Mouse (Mus musculus) heart, adult 8-10 months (tissue): ENCODE measurements around the gene Zfhx3. TPM values are rescaled to one million over a fixed set of nuclear protein-coding genes. Genes with fewer than 3 reads are reported as not detected.

Source experiments
- DNase-seq: peaks from one replicate; pipeline ENCODE4 v3.0.0; 2022; ENCODE audit warnings: low spot score
- total RNA-seq, 4 experiments: library from RNA; stranded (reverse); gene quantifications; 2 replicates each; pipeline ENCODE4 v1.2.4; 2022

Zfhx3 gene
- total RNA-seq, 4 experiments from 2014 or later, result 7.7 to 8.0 (median 7.8) TPM

DNA sequence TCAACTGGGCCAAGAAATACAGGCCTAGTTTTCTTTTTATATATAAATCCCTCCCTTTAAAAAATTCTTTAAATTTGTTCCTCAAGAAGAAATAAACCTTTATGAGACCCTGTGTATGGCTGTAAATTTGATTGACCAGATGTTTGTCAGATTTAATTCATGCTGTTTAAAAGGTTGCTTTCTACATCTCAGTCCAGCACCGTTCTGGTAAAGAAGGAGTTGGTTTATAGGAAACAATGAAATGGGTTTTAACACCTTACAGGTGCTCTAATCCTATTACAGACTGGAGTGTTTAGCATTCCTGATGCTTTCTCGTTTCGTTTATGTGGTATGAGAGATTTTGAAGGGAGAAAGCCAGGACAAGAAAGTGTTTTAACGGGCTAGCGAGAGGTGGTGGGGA lies 147.2 kb downstream of the Zfhx3 start:
- no peak for DNase-seq

DNA sequence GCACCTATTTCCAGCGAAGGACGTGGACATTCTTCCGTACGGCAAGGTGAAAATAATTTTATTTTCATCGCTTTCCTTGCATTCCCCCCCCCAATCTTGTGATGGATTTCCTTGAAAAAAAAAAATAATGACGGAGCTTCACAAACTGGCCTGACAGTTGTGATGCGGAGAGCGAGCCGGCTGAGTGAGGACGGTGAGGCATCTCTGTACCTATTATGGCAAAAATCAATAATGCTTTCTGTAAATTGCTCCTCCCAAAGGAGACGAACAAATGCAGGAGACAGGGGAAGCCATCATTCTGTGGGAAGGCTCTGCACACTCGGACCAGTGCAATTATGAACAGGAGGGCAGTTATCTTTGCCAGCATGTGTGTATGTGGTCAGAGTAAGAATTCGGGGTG lies 156.2 kb downstream of the Zfhx3 start:
- no peak for DNase-seq

DNA sequence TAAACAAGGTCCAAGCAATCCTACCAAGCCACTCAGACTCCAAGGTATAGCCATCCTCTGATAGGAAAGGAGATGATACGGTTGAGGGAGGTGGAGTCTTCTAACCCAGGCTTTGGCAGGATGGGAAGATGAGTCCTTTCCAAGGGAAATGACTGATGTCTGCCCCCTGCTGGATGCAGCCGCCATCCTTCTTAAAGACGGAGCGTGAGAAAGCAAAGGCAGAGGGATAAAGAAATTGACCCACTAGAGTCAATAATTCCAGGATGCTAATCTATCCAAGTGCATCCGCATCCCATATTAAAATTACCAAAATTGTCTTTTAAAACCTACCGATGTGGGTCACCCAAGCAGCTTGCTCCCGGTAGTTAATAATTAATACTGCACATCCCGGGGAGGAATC lies 158.7 kb downstream of the Zfhx3 start:
- no peak for DNase-seq

- DNase-seq, result no peak
Measured at GRCm38 (mm10) chr8:108101978-108102865, 159.8 kb downstream of the Zfhx3 start.

GRCm38 (mm10) chr8:108104471-108105098 lies 162.1 kb downstream of the Zfhx3 start:
- DNase-seq, result no peak

DNA sequence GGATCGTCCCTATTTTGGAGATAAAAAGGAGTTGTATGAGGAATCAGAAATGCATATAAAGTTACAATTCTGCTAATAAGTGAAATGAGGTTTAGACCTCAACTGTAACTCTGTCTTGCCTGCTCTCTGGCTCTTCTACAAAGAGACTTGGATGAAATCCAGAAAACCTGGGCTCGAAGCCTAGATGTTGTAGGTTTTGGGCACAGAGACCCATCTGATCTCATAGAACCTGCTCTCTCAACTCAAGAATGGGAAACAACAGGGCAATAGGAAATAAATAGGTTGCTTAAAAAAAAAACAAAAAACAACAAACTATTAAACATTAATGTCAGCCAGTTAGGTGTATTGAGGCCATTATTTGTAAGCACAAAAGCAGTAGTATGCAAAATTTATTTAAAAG lies 182.6 kb downstream of the Zfhx3 start:
- no peak for DNase-seq

- no peak for DNase-seq
Measured at GRCm38 (mm10) chr8:108125491-108125890, 183.0 kb downstream of the Zfhx3 start.

- no peak for DNase-seq
Measured at GRCm38 (mm10) chr8:108146536-108146935, 204.1 kb downstream of the Zfhx3 start.

GRCm38 (mm10) chr8:108148599-108149249 lies 206.3 kb downstream of the Zfhx3 start:
- no peak for DNase-seq

- no peak for DNase-seq
Measured at GRCm38 (mm10) chr8:108170804-108171203, 228.4 kb downstream of the Zfhx3 start.

GRCm38 (mm10) chr8:108183296-108183695 lies 240.9 kb downstream of the Zfhx3 start:
- no peak for DNase-seq

DNA sequence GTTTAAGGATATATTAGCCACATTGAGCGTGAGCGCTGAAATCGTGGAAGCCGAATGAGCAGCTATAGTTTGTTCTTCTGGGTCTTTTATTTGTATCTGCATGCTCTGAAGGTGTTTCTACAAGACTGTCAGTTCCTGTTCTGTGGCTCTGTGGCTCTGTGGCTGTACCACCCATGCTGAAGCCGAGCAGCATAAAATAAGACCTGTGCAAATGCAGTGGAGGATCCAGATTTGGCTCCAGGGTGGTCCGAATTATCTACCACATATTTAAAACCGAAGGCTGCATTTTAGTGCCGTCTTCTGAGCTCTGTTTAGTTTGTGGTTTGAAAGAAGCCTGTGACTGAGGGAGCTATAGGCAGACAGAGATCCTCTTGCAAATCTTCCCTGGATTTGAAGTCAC lies 241.5 kb downstream of the Zfhx3 start:
- no peak for DNase-seq

- no peak for DNase-seq
Measured at GRCm38 (mm10) chr8:108186289-108186688, 243.8 kb downstream of the Zfhx3 start.

- no peak for DNase-seq
Measured at GRCm38 (mm10) chr8:108188044-108188443, 245.6 kb downstream of the Zfhx3 start.

DNA sequence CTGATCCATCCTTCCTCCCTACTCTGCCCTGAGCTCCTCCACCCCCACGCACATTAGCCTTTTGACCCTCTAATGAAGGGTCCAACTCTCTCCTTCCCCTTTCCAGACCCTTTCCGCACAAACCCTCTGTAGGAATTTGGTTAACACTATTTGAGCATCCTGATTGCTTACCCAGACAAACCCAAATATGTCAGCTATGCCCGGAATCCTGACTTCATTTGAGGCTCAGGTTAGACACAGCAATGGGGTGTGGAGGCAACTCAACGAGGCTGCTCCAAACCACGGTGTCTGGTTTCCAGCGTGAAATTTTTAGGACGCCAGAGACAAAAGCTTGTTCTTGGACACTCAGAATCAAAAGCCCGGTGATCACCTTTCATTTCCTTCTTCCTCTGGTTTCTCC lies 252.1 kb downstream of the Zfhx3 start:
- DNase-seq, result no peak

GRCm38 (mm10) chr8:108215026-108215425 lies 272.6 kb downstream of the Zfhx3 start:
- DNase-seq, result no peak

DNA sequence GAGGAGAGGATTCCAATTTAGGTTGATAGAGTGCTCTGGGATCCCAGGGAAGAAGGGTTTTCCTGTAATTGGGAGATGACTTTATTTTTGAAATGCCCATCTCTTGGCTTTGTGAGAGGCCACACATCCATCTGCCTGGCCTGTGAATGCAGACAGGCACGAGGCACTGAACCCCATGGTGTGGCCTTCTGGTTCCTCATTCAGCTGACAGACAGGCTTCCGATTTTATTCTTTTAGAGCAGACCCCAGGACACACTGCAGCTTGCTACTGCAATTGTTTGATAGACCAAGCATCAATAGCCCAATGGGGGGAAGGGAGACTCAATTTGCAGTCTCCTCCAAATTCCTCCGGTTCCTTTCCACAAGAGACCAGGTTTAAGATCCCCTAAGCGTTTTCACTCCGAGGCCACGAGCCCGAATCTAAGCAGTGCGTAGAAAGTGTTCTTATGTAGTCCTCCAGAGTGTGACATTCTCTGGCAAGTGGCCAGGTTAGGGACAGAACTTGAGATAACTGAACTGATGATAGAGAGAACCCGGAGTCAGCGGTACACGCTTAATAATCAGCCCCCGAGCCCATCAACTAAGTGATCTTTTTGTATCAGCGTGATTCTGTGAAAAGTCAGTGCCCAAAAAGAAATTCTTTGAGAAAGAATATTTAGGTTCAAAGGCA lies 275.9 kb downstream of the Zfhx3 start:
- no peak for DNase-seq

DNA sequence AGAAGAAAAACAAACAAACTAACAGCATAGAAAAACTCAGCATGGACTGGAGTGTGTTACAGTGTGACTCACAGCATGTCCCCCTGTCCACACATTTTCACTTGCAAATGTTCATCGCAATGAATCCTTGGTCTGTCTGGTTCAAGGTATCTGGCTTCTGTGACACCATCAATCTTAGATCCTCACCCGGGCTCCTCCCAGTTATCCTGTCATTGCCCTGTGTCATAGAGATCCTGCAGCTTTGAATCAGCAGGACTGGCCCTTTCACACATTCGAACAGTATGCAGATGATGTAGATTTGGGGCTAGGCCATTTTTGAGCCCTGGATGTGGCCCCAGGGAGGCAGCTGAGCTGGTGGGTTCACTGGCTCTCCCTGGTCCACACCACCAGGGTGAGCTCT lies 278.1 kb downstream of the Zfhx3 start:
- DNase-seq, result no peak

- no peak for DNase-seq
Measured at GRCm38 (mm10) chr8:108222091-108222490, 279.6 kb downstream of the Zfhx3 start.

DNA sequence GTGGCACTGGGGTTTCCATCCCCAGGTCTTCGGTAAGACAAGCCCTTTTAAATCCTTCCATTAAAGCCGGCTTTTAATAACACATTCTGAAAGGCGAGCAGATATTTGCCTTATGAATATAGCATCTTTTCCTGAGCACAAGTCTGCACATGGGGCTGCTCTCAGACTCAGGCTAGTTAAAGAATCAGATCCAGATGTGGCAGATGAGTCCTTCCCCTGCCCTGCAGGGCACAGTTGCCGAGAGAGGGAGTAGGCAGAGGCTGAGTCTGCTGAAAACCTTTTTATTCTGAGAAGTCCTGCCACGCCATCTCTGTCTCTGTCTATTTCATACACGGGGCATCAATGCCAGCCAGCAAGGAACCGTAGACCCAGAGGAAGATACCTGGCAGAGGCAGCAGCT lies 289.9 kb downstream of the Zfhx3 start:
- DNase-seq, result no peak

- DNase-seq, result no peak
Measured at GRCm38 (mm10) chr8:108234481-108234880, 292.0 kb downstream of the Zfhx3 start.

DNA sequence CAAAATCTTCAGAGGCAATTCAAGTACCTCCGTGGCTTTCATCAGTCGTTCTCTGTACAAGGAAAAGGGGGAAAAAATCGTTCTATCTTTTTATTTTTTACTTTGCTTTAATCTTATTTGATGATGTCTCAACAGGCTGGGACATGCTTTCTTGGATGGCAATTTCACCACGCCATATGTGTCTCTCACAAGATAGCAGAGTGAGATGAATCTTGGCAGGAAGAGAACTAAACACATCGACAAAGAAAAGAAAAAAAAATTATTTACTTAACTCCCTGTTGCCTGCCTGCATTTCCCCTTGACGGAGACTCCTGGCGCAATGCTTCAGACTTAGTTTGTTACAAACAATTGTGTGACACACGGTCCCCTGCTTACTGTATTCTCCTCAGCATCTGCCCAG lies 294.3 kb downstream of the Zfhx3 start:
- no peak for DNase-seq
